Mouse (Mus musculus) E14TG2a.4 (cell line): ENCODE data around the gene Thbs2.

Source experiments
- CTCF ChIP-seq: conservative IDR thresholded peaks from 2 replicates; pipeline ENCODE4 v1.5.1; 2014; ENCODE audit warnings: low read length
- NANOG ChIP-seq: IDR thresholded peaks from 2 replicates; pipeline ENCODE4 v1.6.1; 2014; ENCODE audit warnings: borderline replicate concordance, low read length, mixed read lengths

DNA sequence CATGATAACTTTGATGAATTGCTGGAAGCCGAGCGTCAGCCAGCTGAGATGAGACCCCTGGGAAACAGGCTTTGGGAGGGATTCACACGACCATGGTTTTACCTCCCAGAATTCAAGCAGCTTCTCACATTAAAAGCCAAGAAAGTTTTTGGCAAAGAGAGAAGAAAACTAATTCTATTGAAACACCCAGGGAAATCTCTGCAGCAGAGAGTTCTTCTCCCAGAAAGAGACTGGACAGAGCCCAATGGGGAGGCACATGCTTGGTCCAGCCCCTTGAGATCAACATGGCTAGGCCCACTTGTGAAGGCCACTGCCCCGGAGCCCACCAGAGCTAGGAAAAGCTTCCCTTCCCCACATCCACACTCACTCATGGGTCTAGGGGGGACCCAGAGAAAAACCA lies 26.9 kb upstream of the Thbs2 start:
- TF ChIP-seq CTCF (no peak), NANOG (no peak)
